Mouse (Mus musculus) forelimb bud, embryonic 11.5 days (tissue): Measurements from ENCODE around the gene Krt35.

ENCODE experiments used
- DNase-seq: peaks from one replicate; pipeline ENCODE4 v3.0.0-alpha.2; 2012; ENCODE audit warnings: low read depth, low spot score

The Krt35 gene

GRCm38 (mm10) chr11:100096141-100096540 is at the start of gene Krt35:
Gene Krt35, minus strand, starts transcription at chr11:100096241.
- peak; percentile 21 for DNase-seq

- no peak for DNase-seq
Measured at GRCm38 (mm10) chr11:100145104-100145503, 49.1 kb upstream of the Krt35 start.

GRCm38 (mm10) chr11:100140966-100141365 is 44.9 kb upstream of the Krt35 start:
- no peak for DNase-seq

- DNase-seq = no peak
Measured at GRCm38 (mm10) chr11:100139391-100139790, 43.4 kb upstream of the Krt35 start.

- DNase-seq = no peak
Measured at GRCm38 (mm10) chr11:100138809-100139208, 42.8 kb upstream of the Krt35 start.

GRCm38 (mm10) chr11:100137693-100138092 is 41.7 kb upstream of the Krt35 start:
- DNase-seq = no peak

- DNase-seq = no peak
Measured at GRCm38 (mm10) chr11:100136559-100136958, 40.5 kb upstream of the Krt35 start.

GRCm38 (mm10) chr11:100135731-100136130 is 39.7 kb upstream of the Krt35 start, which contains the start of gene Krt15:
Gene Krt15, minus strand, starts transcription at chr11:100135928.
- DNase-seq = no peak

GRCm38 (mm10) chr11:100124901-100125300 is 28.9 kb upstream of the Krt35 start:
- DNase-seq = no peak

- no peak for DNase-seq
Measured at GRCm38 (mm10) chr11:100121466-100121865, 25.4 kb upstream of the Krt35 start, which contains the start of gene Krt13. Gene Krt13, minus strand, starts transcription at chr11:100121566.

- DNase-seq = no peak
Measured at GRCm38 (mm10) chr11:100120331-100120730, 24.3 kb upstream of the Krt35 start.

GRCm38 (mm10) chr11:100113742-100114029 is 17.6 kb upstream of the Krt35 start:
- no peak for DNase-seq

- no peak for DNase-seq
Measured at GRCm38 (mm10) chr11:100112935-100113741, 17.1 kb upstream of the Krt35 start.

- no peak for DNase-seq
Measured at GRCm38 (mm10) chr11:100105576-100106122, 9.6 kb upstream of the Krt35 start, which contains the start of gene Krt36. Gene Krt36, minus strand, starts transcription at chr11:100105626.

GRCm38 (mm10) chr11:100102693-100103429 is 6.8 kb upstream of the Krt35 start:
- peak; percentile 11 for DNase-seq

- no peak for DNase-seq
Measured at GRCm38 (mm10) chr11:100100391-100100790, 4.3 kb upstream of the Krt35 start.

GRCm38 (mm10) chr11:100097819-100098218 is 1.8 kb upstream of the Krt35 start:
- DNase-seq = no peak

GRCm38 (mm10) chr11:100088378-100089025 is 7.5 kb downstream of the Krt35 start:
- no peak for DNase-seq

- DNase-seq = no peak
Measured at GRCm38 (mm10) chr11:100087861-100088260, 8.2 kb downstream of the Krt35 start, which contains the start of gene Krt32. Gene Krt32, minus strand, starts transcription at chr11:100088226.

GRCm38 (mm10) chr11:100073873-100074272 is 22.2 kb downstream of the Krt35 start:
- no peak for DNase-seq

GRCm38 (mm10) chr11:100067293-100068036 is 28.6 kb downstream of the Krt35 start:
- no peak for DNase-seq
